Mouse (Mus musculus) large intestine, adult 2 months (tissue): ENCODE results near the gene Wdfy3. TPM values are rescaled to one million over a fixed set of nuclear protein-coding genes. Genes with fewer than 3 reads are reported as not detected.

Source experiments
- DNase-seq: peaks from one replicate; pipeline ENCODE4 v3.0.0-alpha.2; 2012; ENCODE audit warnings: low read depth, low spot score
- WGBS: fragments of 180-500 bp; shearing (Covaris S2); methylation state at CpG from one replicate; pipeline ENCODE4 v1.1.7; 2018; 5-methylcytosine and 5-hydroxymethylcytosine counted together
- polyA plus RNA-seq: library from polyadenylated mRNA; depleted of rRNA; stranded (reverse); fragments of >200 nt; gene quantifications from 2 replicates; pipeline ENCODE4 v1.2.3, GENCODE M21; 2012

Gene Wdfy3
- polyA plus RNA-seq, 1 experiment, result 6.6 TPM

DNA sequence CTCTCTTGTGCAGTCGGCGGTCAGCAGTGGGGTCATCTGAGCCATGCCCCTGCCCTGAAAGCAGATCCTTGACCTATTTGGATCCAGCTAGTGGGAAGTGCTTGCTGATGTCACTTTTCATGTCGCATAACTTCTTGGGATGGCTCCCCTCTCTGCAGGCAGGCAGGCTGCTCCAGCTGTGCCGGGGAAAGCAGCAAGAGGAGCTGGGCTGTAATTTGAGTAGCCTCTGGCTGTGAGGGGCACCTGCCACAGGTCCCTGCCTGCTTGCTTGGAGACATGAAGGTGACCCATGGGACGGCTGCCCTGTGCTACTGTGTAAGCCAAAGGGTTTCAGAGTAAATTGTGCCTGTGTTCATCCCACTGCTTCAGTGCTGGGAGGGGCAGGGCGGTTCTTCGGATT, 249.9 kb downstream of the Wdfy3 start:
- 60% methylated on average over 7 of the region's 7 CpGs for WGBS

DNA sequence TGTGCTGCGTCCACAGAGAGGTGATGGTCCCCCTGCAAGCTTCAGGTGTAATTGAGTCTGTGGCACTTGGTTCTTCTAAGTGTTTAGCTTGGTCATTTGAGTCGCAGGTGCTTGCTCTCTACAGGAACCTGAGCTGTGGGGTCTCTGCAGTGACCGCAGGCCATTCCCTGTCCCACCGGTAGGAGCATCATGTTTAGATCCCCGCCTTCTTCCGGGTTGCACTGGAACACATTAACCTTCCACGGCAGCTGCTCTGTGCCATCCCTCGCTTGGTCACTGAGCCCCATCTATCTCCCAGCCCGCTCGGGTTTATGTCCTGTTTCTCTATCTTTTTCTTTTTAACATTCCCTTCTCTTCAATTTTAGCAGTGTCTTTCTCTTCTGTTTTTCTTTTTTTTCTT, 250.5 kb downstream of the Wdfy3 start:
- no peak for DNase-seq
- 74% methylated on average over 10 of the region's 10 CpGs for WGBS

More for the DNA sequence above, 249.9 kb downstream of the Wdfy3 start:
- no peak for DNase-seq

DNA sequence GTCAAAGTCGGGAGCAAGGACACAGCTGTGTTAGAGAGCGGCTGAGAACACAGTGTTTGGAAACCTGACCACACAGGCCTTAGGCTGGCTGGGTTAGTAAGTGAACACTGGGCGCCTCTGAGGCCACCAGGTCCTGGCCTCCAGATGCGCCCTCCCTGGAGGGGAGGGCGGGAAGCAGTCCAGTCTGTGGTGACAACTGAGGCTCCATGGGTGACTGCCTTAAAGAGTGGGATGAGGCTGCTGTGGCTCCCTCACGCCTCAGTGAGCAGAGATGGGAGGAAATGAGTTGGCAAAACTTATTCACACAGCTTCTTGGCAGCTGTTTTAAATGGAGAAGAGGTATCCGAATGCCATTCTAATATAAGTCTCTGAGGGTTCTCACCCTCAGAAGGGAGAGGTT, 252.9 kb downstream of the Wdfy3 start:
- no peak for DNase-seq
- 82% methylated on average over 7 of the region's 7 CpGs for WGBS

DNA sequence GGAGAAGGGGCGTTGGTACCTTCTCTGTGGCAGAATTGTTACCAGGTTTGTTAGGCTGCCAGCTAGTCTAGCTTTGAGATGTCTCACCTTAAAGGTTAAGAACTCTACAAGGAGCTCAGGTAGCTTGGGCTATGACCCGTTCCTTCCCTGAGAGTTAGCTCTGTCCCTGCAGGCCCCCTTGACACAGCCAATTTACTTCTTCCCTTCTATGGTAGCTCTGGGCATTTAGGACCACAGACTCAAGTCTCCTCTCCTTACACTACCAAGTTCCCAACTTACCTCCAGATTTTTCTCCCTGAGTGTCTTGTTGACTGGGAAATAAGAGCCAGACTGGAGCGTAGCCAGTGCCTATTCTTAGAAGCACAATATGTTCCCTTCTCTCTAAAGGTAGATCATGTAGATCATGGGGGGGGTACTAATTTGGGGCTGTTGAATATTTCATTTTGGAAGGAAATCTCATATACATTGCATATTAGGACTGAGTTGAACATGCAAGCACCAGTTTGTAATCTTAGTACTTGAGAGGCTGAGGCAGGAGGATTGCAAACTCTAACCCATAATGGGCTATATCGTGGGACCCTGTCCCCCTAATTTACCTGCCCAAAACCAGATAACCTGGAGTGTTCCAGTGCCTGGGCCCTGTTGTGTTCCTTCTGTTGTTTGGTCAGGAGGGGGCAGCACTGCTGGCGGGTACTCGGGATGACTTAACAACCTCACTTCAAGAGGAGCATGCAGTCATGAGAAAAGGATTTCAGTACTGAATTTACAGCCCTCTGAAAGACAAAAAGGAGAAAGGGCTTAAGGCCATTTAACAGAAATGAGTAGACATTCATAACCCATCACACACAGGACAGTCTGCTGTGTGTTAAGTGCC, 258.2 kb downstream of the Wdfy3 start:
- DNase-seq, result no peak
- 92% methylated on average over 6 of the region's 6 CpGs for WGBS

DNA sequence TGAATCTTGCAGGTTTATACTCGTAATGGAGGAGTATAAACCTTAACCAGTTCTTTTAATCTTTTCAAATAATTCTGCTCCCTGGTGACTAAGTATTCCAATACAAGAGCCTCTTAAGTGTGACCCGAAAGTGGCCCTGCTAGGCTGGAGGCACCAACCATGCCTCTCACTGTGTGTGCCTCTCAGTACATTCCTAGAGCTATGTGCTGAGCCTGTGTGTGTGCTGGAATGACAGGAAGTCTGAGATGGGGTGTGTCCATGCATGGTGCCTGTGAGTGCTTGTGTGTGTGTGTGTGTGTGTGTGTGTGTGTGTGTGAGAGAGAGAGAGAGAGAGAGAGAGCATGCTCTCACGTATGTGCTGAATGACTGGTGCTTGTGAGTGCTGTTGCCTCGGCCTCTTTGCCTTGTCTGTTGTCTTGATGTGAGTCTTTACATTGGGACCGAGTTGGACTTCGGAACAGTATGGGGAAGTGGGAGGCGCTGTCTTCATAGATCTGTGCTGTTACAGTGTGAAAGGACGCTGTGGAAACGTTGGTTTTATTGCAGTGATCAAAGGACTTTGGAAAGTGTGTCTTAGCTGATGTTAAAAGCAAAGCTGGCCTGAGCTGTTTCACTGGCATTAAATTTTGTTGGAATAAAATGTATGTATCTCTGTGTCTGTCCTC, 267.2 kb downstream of the Wdfy3 start:
- 29% methylated on average over 9 of the region's 9 CpGs for WGBS
- DNase-seq, result peak; percentile 68

DNA sequence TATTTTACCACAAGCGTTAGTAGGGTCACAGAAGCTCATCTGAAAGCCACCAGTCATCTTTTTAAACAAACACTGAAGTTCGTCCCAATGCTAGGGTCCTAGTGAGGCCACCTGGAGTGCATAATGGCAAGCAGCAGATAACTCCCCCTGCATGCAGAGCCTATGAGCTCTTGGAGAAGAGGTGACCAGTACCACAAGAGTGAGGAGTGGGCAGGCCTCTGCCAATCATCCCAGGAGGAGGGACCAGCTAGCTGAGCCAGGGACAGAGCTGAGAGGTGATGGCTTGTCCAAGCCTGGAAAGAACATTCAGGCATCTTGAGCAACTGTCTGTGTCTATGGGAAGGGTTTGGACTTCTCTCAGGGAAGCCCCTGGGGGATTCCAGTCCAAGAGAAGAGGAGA, 267.8 kb downstream of the Wdfy3 start:
- 53% methylated on average over 2 of the region's 2 CpGs for WGBS
- no peak for DNase-seq

DNA sequence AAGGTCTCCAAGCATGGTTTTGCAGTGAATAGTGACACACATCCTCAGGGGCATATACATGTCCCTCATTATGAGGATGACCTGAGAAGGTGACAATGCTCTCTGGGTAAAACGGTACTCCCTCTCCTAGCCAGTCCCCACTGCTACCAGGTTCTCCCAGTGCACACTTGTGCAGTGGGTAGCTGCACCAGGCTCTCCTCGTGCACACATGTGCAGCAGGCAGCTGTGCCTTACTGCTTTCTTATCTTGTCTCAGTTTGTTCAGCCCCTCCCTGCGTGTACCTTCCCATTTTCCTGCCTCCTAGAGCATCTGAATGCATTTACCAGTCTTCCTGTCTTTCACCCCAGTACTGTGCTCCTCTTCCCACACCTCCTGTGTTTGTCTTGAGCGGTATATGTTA, 277.1 kb downstream of the Wdfy3 start:
- DNase-seq, result no peak
- 34% methylated on average over 4 of the region's 4 CpGs for WGBS

DNA sequence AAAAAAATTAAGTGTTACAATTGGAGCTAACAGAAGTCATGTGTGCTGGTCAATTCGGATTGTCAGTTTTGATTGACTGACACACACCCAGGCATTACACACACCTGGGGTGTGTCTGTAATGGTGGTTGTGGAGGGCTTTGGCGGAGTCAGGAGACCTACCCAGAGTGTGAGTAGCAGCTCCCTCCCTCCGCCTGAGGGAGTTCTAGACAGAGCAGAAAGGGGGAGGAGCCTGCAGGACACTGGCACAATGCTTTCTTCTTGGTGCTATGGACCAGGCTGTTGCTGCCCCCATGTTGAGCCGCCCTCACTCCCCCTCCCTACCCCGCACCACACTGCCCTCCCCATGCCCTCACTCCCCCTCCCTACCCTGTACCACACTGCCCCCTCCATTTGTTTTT, 279.2 kb downstream of the Wdfy3 start:
- DNase-seq, result no peak
- 67% methylated on average over 5 of the region's 5 CpGs for WGBS

DNA sequence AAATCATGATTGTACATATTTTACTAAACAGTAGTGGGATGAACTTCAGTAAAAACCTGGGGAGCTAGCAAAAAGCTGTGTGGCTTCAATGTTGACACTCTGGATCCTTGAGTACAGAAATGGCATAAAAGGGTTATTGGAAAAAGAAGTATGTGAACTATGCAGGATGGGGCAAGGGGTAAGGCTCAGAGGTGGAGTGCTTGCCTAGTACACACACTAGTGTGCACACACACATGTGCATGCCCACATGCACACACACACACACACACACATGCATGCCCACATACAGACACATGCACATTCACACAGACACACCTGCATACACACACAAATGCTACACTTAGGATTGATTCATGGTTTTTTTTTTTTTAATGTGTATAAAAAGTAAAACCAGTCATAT, 280.0 kb downstream of the Wdfy3 start:
- no peak for DNase-seq

DNA sequence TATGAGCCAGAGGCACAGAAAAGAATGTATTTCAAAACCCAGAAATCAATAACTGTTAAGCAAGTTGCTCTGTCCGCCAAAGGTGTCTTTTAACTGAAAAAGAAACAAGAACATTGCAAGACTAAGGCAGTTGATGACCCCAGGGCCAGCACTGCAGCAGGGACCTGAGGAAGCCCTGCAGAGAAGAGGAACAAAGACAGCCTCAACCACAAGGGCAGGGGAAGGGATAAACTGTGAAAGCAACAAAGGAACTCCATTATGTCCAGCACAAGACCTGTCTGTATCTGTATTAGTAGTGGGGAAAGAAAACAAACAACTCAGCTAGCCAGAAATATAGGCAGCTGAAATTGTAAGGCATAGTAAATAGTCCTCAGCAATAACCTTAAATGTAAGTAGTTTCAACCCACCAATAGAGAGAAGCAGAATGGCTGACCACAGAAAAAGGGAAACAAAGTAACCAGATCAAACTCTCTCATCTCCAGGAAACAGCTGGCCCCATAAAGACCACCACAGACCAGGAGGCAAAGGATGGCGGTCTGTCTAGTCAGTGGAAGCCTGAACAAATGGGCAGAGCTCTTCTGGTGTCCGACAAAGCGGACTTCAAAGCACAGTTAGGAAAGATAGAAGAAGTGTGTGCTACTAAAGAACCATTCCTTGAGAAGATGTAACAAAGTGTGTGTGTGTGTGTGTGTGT, 283.7 kb downstream of the Wdfy3 start:
- no peak for DNase-seq
- WGBS, result 85% methylated on average over 4 of the region's 4 CpGs

DNA sequence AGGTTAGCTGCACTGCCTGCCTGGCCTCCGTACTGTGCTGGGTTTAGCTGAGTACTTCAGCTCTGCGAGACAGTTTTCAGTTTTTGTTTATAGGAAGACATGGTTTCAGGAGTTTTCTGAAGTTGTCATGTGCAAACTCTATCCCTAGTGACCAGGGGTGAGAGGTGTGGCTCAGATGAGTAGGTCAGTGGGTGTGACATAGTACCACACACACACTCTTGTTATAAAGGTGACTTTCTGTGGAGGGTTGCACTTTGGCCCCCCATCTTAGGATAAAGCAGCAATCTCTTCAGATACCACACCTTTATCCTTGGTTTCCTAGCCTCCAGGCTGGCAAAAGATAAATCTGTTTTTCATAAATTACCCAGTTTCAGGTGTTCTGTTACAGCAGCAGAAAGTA, 284.9 kb downstream of the Wdfy3 start:
- WGBS, result 66% methylated on average over 2 of the region's 2 CpGs
- DNase-seq, result no peak

DNA sequence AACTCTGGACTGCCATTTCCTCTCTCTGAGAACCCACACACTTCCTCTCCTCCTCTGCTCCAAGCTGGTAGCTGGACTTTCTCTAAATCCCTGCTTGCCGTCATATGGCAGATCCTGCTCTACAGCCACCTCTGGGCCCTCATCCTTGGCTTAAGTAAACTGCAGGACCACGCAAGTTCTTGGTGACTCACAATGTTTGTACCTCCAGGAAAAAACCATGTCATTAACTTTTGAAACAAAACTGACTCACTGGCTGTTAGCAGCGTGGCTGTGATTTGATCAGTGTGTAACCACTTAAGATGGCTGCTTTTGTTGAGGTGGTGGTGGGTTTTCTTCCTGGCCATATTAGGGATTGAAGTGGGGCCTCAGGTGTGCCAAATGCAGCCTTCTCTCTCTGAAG, 285.4 kb downstream of the Wdfy3 start:
- WGBS, result 30% methylated on average over 3 of the region's 3 CpGs
- DNase-seq, result no peak
